25 mouse cellular contexts compared by ENCODE assay signal in genomic region chr17:85086501-85086900, GRCm38 (mm10). TPM values are rescaled to one million over a fixed set of nuclear protein-coding genes. Genes with fewer than 3 reads are reported as not detected.
DNase-seq lines count a peak whose midpoint lies in the region; ATAC-seq and TF ChIP-seq lines count a peak whose summit lies in the region.
"Had no signal": no experiment of that assay in that cellular context is flagged by ENCODE, and none has a peak within 500 bp of the region (broad histone marks: within the 10 kb centered on the region; RNA-seq: fewer than 3 reads in every experiment).

No protein-coding gene starts in this region.

- intact Hi-C loops in heart, adult 2 months (cut with DNase I): no loop called here
- intact Hi-C loops in heart, postnatal 14 days (cut with DNase I): no loop called here

- no peaks in the 10 kb centered on the region for H3K9me3 ChIP-seq in lung, postnatal 0 days (ENCODE audit: low read length)
- no peaks in the 10 kb centered on the region for H3K9me3 ChIP-seq in heart, postnatal 0 days (replicated peaks; ENCODE audit: control insufficient read depth, low read length)
- H3K9me3 ChIP-seq in forebrain, postnatal 0 days (ENCODE audit: low read length): no peaks in the 10 kb centered on the region
- H3K9me3 ChIP-seq: embryonic facial prominence, embryonic 10.5 days; embryonic facial prominence, embryonic 15.5 days; forebrain, embryonic 12.5 days; midbrain, embryonic 13.5 days had no signal

- H3K27me3 ChIP-seq in heart, adult 2 months (ENCODE audit: control insufficient read depth, insufficient read depth, low read length): no peaks in the 10 kb centered on the region
- H3K27me3 ChIP-seq in lung, postnatal 0 days (replicated peaks; ENCODE audit: insufficient read depth, low read length): no peaks in the 10 kb centered on the region
- no peaks in the 10 kb centered on the region for H3K27me3 ChIP-seq in heart, postnatal 0 days (ENCODE audit: control insufficient read depth, insufficient read depth, low read length)
- H3K27me3 ChIP-seq in forebrain, postnatal 0 days (ENCODE audit: insufficient read depth, low read length): no peaks in the 10 kb centered on the region
- H3K27me3 ChIP-seq: CH12.LX; embryonic facial prominence, embryonic 15.5 days; forebrain, embryonic 12.5 days; midbrain, embryonic 13.5 days had no signal

- H3K4me1 ChIP-seq in heart, adult 2 months (ENCODE audit: control insufficient read depth, insufficient read depth, low read length): peaks cover 4% of the 10 kb centered on the region; the same call in 1 of the 2 replicates
- no peaks in the 10 kb centered on the region for H3K4me1 ChIP-seq in lung, postnatal 0 days (ENCODE audit: insufficient read depth, low read depth, low read length)
- peaks cover 31% of the 10 kb centered on the region for H3K4me1 ChIP-seq in heart, postnatal 0 days (ENCODE audit: control insufficient read depth, insufficient read depth)
- H3K4me1 ChIP-seq in forebrain, postnatal 0 days (ENCODE audit: insufficient read depth): peaks cover 9% of the 10 kb centered on the region

- no peak for DNase-seq in heart, adult 2 months
- DNase-seq in heart, postnatal 14 days: no peak
- peak; percentile 33 for DNase-seq in lung, postnatal 0 days (ENCODE audit: low spot score)
- DNase-seq in lung, postnatal 36 days: no peak
- peak; percentile 65 for DNase-seq in heart, postnatal 0 days (ENCODE audit: low spot score)
- DNase-seq in forebrain, postnatal 0 days: no peak
- DNase-seq: adrenal gland, adult 8-10 months; cerebellum, adult 8-10 months; cerebellum, postnatal 25 days; kidney, adult 9 months; kidney, postnatal 10 days; layer of hippocampus, adult 9-11 months; liver; lung, adult 2 months; lung, postnatal 14 days had no signal

- no peaks in the 10 kb centered on the region for H3K79me2 ChIP-seq in heart, adult 2 months (replicated peaks; ENCODE audit: control insufficient read depth, insufficient read depth, low read length)

- H3K27ac ChIP-seq in heart, adult 2 months: peak overlapping the region; percentile 77
- H3K27ac ChIP-seq in lung, postnatal 0 days (ENCODE audit: low read length): no peak overlapping the region
- H3K27ac ChIP-seq in heart, postnatal 0 days (ENCODE audit: low read depth): peak overlapping the region; percentile 82
- no peak overlapping the region for H3K27ac ChIP-seq in forebrain, postnatal 0 days (ENCODE audit: low read depth, low read length)
- H3K27ac ChIP-seq: embryonic facial prominence, embryonic 10.5 days; embryonic facial prominence, embryonic 15.5 days; forebrain, embryonic 12.5 days; hindbrain, embryonic 14.5 days; liver, embryonic 14.5 days; midbrain, embryonic 13.5 days had no signal

- TF ChIP-seq CTCF in heart, adult 2 months (IDR thresholded peaks at IDR 0.05): no peak
- no peak for TF ChIP-seq CTCF in lung, postnatal 0 days (IDR thresholded peaks at IDR 0.05)
- no peak for TF ChIP-seq CTCF in heart, postnatal 0 days (IDR thresholded peaks at IDR 0.05; ENCODE audit: low read depth)
- TF ChIP-seq CTCF in forebrain, postnatal 0 days (IDR thresholded peaks at IDR 0.05; ENCODE audit: low read depth): no peak

- no peak for ATAC-seq in lung, postnatal 0 days
- peak; percentile 11 for ATAC-seq in heart, postnatal 0 days (ENCODE audit: insufficient read depth, low read depth)
- ATAC-seq in forebrain, postnatal 0 days: no peak
- ATAC-seq: activated CD4-positive, CD25-positive, alpha-beta regulatory T cell, adult 4 months; intestine, postnatal 0 days; midbrain, embryonic 13.5 days had no signal

- H3K4me2 ChIP-seq in lung, postnatal 0 days (replicated peaks; ENCODE audit: low read depth, low read length): no peak overlapping the region
- peak overlapping the region; percentile 2; the same call in 1 of the 2 replicates for H3K4me2 ChIP-seq in heart, postnatal 0 days (ENCODE audit: low read depth, low read length)
- H3K4me2 ChIP-seq in forebrain, postnatal 0 days (ENCODE audit: low read depth): no peak overlapping the region
- H3K4me2 ChIP-seq: embryonic facial prominence, embryonic 15.5 days; forebrain, embryonic 12.5 days; hindbrain, embryonic 14.5 days; midbrain, embryonic 13.5 days had no signal

- H3K4me3 ChIP-seq in heart, adult 2 months: no peak overlapping the region
- H3K4me3 ChIP-seq in lung, postnatal 0 days (ENCODE audit: low read depth, low read length): no peak overlapping the region
- H3K4me3 ChIP-seq in heart, postnatal 0 days (ENCODE audit: low read depth, low read length): no peak overlapping the region
- no peak overlapping the region for H3K4me3 ChIP-seq in forebrain, postnatal 0 days (ENCODE audit: low read depth, low read length)
- H3K4me3 ChIP-seq: embryonic facial prominence, embryonic 10.5 days; embryonic facial prominence, embryonic 15.5 days; forebrain, embryonic 12.5 days; midbrain, embryonic 13.5 days had no signal

- 44% methylated on average over 1 of the region's 1 CpGs for WGBS in heart, adult 2 months
- WGBS in lung, postnatal 0 days: 86% methylated on average over 1 of the region's 1 CpGs
- 46% methylated on average over 1 of the region's 1 CpGs for WGBS in heart, postnatal 0 days
- WGBS in forebrain, postnatal 0 days: 86% methylated on average over 1 of the region's 1 CpGs

- TF ChIP-seq EP300 in heart, adult 2 months (IDR thresholded peaks at IDR 0.05; ENCODE audit: insufficient read depth, low read depth, low read length): no peak
- TF ChIP-seq EP300 in lung, postnatal 0 days (IDR thresholded peaks at IDR 0.05): no peak
- TF ChIP-seq EP300 in heart, postnatal 0 days (IDR thresholded peaks at IDR 0.05; ENCODE audit: low read depth): no peak

- TF ChIP-seq POLR2A in heart, adult 2 months (IDR thresholded peaks at IDR 0.05; ENCODE audit: insufficient read depth, low read depth, low read length): no peak

- peaks cover 3% of the 10 kb centered on the region for H3K36me3 ChIP-seq in heart, adult 2 months (ENCODE audit: control insufficient read depth, insufficient read depth, low read length)
- H3K36me3 ChIP-seq in lung, postnatal 0 days (ENCODE audit: insufficient read depth, low read length): no peaks in the 10 kb centered on the region
- peaks cover 6% of the 10 kb centered on the region; the same call in 1 of the 2 replicates for H3K36me3 ChIP-seq in heart, postnatal 0 days (replicated peaks; ENCODE audit: control insufficient read depth, insufficient read depth, low read length)
- peaks cover 7% of the 10 kb centered on the region; the same call in 1 of the 2 replicates for H3K36me3 ChIP-seq in forebrain, postnatal 0 days (ENCODE audit: insufficient read depth)
- H3K36me3 ChIP-seq: embryonic facial prominence, embryonic 10.5 days; embryonic facial prominence, embryonic 15.5 days; forebrain, embryonic 12.5 days had no signal

- H3K9ac ChIP-seq in heart, adult 2 months (ENCODE audit: low read depth, low read length): no peak overlapping the region
- H3K9ac ChIP-seq in lung, postnatal 0 days (replicated peaks; ENCODE audit: low read depth): no peak overlapping the region
- H3K9ac ChIP-seq in heart, postnatal 0 days (replicated peaks; ENCODE audit: low read depth, low read length): no peak overlapping the region
- no peak overlapping the region for H3K9ac ChIP-seq in forebrain, postnatal 0 days
- H3K9ac ChIP-seq: embryonic facial prominence, embryonic 15.5 days; forebrain, embryonic 12.5 days; hindbrain, embryonic 14.5 days; liver, embryonic 14.5 days; midbrain, embryonic 13.5 days had no signal

RNA-seq across cellular contexts. Expression of gene Prepl, which starts 3.5 kb away (rescaled TPM):
- total RNA-seq in heart, adult 2 months (2021): 100 to 1,000 TPM; 122 to 142 TPM
- 36.1 and 86.5 TPM in 2 replicates for polyA plus RNA-seq in heart, adult 2 months (2012; rRNA removed)
- total RNA-seq in heart, postnatal 14 days (2021): 100 to 1,000 TPM; 136 to 137 TPM
- polyA plus RNA-seq in lung, postnatal 0 days (2015; fragmentation: Nextera tagmentation; extraction: Ambion mirVana): 9.4 and 11.0 TPM in 2 replicates
- 35.9 and 40.8 TPM in 2 replicates for total RNA-seq in heart, postnatal 0 days (2014; rRNA removed; ENCODE audit: low replicate concordance)
- 28.4 and 30.1 TPM in 2 replicates for polyA plus RNA-seq in heart, postnatal 0 days (2015; fragmentation: Nextera tagmentation; extraction: Ambion mirVana)
- total RNA-seq in forebrain, postnatal 0 days (2014; rRNA removed): 70.4 and 107 TPM in 2 replicates
- polyA plus RNA-seq in forebrain, postnatal 0 days (2015; fragmentation: Nextera tagmentation; extraction: Ambion mirVana): 89.4 and 105 TPM in 2 replicates

RNA-seq across cellular contexts. Expression of gene Camkmt, which starts 3.9 kb away (rescaled TPM):
- 1 to 10 TPM; 3.5 to 4.2 TPM for total RNA-seq in heart, adult 2 months (2021)
- 1.1 and 1.2 TPM in 2 replicates for polyA plus RNA-seq in heart, adult 2 months (2012; rRNA removed)
- 1 to 10 TPM; 2.3 TPM for total RNA-seq in heart, postnatal 14 days (2021)
- polyA plus RNA-seq in lung, postnatal 0 days (2015; fragmentation: Nextera tagmentation; extraction: Ambion mirVana): 3.2 and 5.3 TPM in 2 replicates
- total RNA-seq in heart, postnatal 0 days (2014; rRNA removed; ENCODE audit: low replicate concordance): 1.3 and 1.7 TPM in 2 replicates
- polyA plus RNA-seq in heart, postnatal 0 days (2015; fragmentation: Nextera tagmentation; extraction: Ambion mirVana): 3.4 and 4.0 TPM in 2 replicates
- total RNA-seq in forebrain, postnatal 0 days (2014; rRNA removed): 11.6 and 14.3 TPM in 2 replicates
- polyA plus RNA-seq in forebrain, postnatal 0 days (2015; fragmentation: Nextera tagmentation; extraction: Ambion mirVana): 13.7 and 16.4 TPM in 2 replicates

RNA-seq across cellular contexts. Expression of gene Slc3a1, which starts 58.3 kb away (rescaled TPM):
- total RNA-seq in heart, adult 2 months (2021): under 1 TPM; 0.16 to 0.23 TPM
- 0.16 TPM in 1 of 2 replicates, not detected in the other for polyA plus RNA-seq in heart, adult 2 months (2012; rRNA removed)
- under 1 TPM; 0.17 to 0.20 TPM for total RNA-seq in heart, postnatal 14 days (2021)
- 0.16 and 0.25 TPM in 2 replicates for polyA plus RNA-seq in lung, postnatal 0 days (2015; fragmentation: Nextera tagmentation; extraction: Ambion mirVana)
- total RNA-seq in heart, postnatal 0 days (2014; rRNA removed; ENCODE audit: low replicate concordance): 1.3 TPM in 1 of 2 replicates, not detected in the other
- polyA plus RNA-seq in heart, postnatal 0 days (2015; fragmentation: Nextera tagmentation; extraction: Ambion mirVana): not detected in 2 replicates
- total RNA-seq in forebrain, postnatal 0 days (2014; rRNA removed): 0.19 and 0.38 TPM in 2 replicates
- polyA plus RNA-seq in forebrain, postnatal 0 days (2015; fragmentation: Nextera tagmentation; extraction: Ambion mirVana): 0.08 TPM in 2 replicates
- total RNA-seq: hematopoietic stem cell, adult 5-6 weeks had no signal

Comparison
In these comparisons a context has a peak if more than half of its experiments do, and no peak if none do; other contexts are left out.
1. DNase-seq: peak in lung, postnatal 0 days (single experiment) and heart, postnatal 0 days (single experiment); none in heart, adult 2 months (0 of 2), heart, postnatal 14 days (0 of 2), lung, postnatal 36 days (single experiment) and forebrain, postnatal 0 days (single experiment).
2. H3K27ac ChIP-seq: peak in heart, adult 2 months (single experiment) and heart, postnatal 0 days (single experiment); none in lung, postnatal 0 days (single experiment) and forebrain, postnatal 0 days (single experiment).